Mouse (Mus musculus) macrophage (primary cell): ENCODE measurements around the gene Il27ra. TPM values are rescaled to one million over a fixed set of nuclear protein-coding genes. Genes with fewer than 3 reads are reported as not detected.

ENCODE experiments used
- H3K27ac ChIP-seq: fragments of 350-480 bp; formaldehyde crosslinking; 2 replicates; pipeline ENCODE4 v1.9.0; 2021
- H3K36me3 ChIP-seq: fragments of 350-480 bp; formaldehyde crosslinking; 2 replicates; pipeline ENCODE4 v1.9.0; 2021; ENCODE audit errors: inconsistent target
- H3K4me3 ChIP-seq: fragments of 350-480 bp; formaldehyde crosslinking; 2 replicates; pipeline ENCODE4 v1.9.0; 2021; ENCODE audit errors: inconsistent target
- H3K79me2 ChIP-seq: fragments of 350-480 bp; formaldehyde crosslinking; 2 replicates; pipeline ENCODE4 v1.9.0; 2021; ENCODE audit errors: inconsistent target
- whole genome bisulfite sequencing: methylation state at CpG from one replicate; pipeline ENCODE4 v1.1.7; 2026; ENCODE audit warnings: inconsistent platforms; ENCODE audit not compliant: missing documents; 5-methylcytosine and 5-hydroxymethylcytosine counted together
- polyA plus RNA-seq: library from polyadenylated mRNA; stranded (reverse); fragments of 250-400 nt; gene quantifications from 3 replicates; pipeline ENCODE4 v1.2.4, GENCODE M21; 2018; ENCODE audit warnings: inconsistent platforms

Il27ra gene
- polyA plus RNA-seq, 1 experiment from 2014 or later, result 0.17 TPM

GRCm38 (mm10) chr8:84052746-84053145 is 10.4 kb upstream of the Il27ra start:
- 64% methylated on average over 3 of the region's 3 CpGs for WGBS
- no peaks in the 10 kb centered on the region for H3K79me2 ChIP-seq
- no peak overlapping the region for H3K27ac ChIP-seq
- H3K36me3 ChIP-seq, result no peaks in the 10 kb centered on the region
- no peak overlapping the region for H3K4me3 ChIP-seq

GRCm38 (mm10) chr8:84048171-84048570 is 5.8 kb upstream of the Il27ra start:
- WGBS, result 94% methylated on average over 5 of the region's 5 CpGs

DNA sequence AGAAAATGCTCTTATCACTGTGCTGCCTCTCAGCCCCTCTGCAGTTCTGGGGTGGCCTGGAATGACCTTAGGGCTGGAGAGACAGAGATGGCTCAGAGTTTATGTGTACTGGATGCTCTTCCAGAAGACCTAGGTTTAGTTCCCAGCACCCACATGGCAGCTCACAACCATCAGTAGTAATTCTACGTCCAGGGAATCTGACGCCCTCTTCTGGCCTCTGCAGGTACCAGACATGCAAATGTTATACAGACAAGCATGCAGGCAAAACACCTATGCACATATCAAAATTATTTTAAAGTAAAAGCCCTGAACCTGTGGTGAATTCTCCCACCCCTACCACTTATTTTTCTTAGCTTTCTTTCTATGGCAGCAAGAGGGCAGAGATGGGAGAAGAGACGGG is 4.1 kb upstream of the Il27ra start:
- H3K4me3 ChIP-seq, result no peak overlapping the region
- H3K79me2 ChIP-seq, result no peaks in the 10 kb centered on the region
- no peaks in the 10 kb centered on the region for H3K36me3 ChIP-seq
- no peak overlapping the region for H3K27ac ChIP-seq
- WGBS, result 96% methylated on average over 3 of the region's 3 CpGs

More at GRCm38 (mm10) chr8:84048171-84048570, 5.8 kb upstream of the Il27ra start:
- Histone ChIP-seq H3K27ac (no peak overlapping the region), H3K4me3 (no peak overlapping the region), H3K79me2 (no peaks in the 10 kb centered on the region), H3K36me3 (no peaks in the 10 kb centered on the region)

GRCm38 (mm10) chr8:84044900-84045299 is 2.5 kb upstream of the Il27ra start, which contains the start of gene Rln3:
Gene Rln3 (minus strand): TSS chr8:84045000.
- no peaks in the 10 kb centered on the region for H3K36me3 ChIP-seq
- no peak within 1 kb of the TSS for H3K4me3 ChIP-seq
- no peak within 1 kb of the TSS for H3K27ac ChIP-seq
- H3K79me2 ChIP-seq, result no peaks in the 10 kb centered on the region
- 80% methylated on average over 6 of the region's 9 CpGs for WGBS

GRCm38 (mm10) chr8:84044103-84044502 is 1.7 kb upstream of the Il27ra start:
- Histone ChIP-seq H3K27ac (no peak overlapping the region), H3K36me3 (no peaks in the 10 kb centered on the region), H3K79me2 (no peaks in the 10 kb centered on the region), H3K4me3 (no peak overlapping the region)
- WGBS, result 92% methylated on average over 7 of the region's 7 CpGs

- no peak overlapping the region for H3K4me3 ChIP-seq
- 50% methylated on average over 12 of the region's 12 CpGs for WGBS
- no peak overlapping the region for H3K27ac ChIP-seq
- no peaks in the 10 kb centered on the region for H3K36me3 ChIP-seq
- no peaks in the 10 kb centered on the region for H3K79me2 ChIP-seq
These were observed 556 bp upstream of the Il27ra start for GRCm38 (mm10) chr8:84042948-84043342.

- Histone ChIP-seq H3K4me3 (no peak overlapping the region), H3K27ac (no peak overlapping the region), H3K36me3 (no peaks in the 10 kb centered on the region), H3K79me2 (no peaks in the 10 kb centered on the region)
- 13% methylated on average over 5 of the region's 5 CpGs for WGBS
These were observed 3.3 kb downstream of the Il27ra start for GRCm38 (mm10) chr8:84039050-84039449.

GRCm38 (mm10) chr8:84038015-84038414 is 4.4 kb downstream of the Il27ra start:
- Histone ChIP-seq H3K79me2 (no peaks in the 10 kb centered on the region), H3K36me3 (no peaks in the 10 kb centered on the region)
- 96% methylated on average over 4 of the region's 5 CpGs for WGBS

DNA sequence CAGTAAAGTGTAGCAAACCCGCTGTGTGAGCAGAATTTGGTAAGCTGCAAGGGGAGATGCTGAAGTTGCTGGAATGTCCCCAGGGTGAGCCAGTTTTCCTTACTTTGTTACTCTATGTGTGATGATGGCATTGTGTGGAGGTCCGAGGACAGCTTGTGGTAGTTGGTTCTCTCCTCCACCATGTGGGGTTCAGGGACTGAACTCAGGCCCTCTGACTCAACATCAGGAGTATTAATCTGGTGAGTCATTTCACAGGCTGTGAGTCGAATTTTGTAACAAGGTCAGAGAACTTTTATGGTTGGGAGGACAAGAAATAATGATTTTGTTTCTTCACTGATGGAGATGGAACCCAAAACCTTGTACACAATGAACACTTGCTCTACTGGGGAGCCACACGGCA is 9.6 kb downstream of the Il27ra start:
- Histone ChIP-seq H3K27ac (no peak overlapping the region), H3K4me3 (no peak overlapping the region), H3K36me3 (no peaks in the 10 kb centered on the region), H3K79me2 (no peaks in the 10 kb centered on the region)
- 86% methylated on average over 4 of the region's 4 CpGs for WGBS

More at GRCm38 (mm10) chr8:84038015-84038414, 4.4 kb downstream of the Il27ra start:
- H3K4me3 ChIP-seq, result no peak overlapping the region
- no peak overlapping the region for H3K27ac ChIP-seq

DNA sequence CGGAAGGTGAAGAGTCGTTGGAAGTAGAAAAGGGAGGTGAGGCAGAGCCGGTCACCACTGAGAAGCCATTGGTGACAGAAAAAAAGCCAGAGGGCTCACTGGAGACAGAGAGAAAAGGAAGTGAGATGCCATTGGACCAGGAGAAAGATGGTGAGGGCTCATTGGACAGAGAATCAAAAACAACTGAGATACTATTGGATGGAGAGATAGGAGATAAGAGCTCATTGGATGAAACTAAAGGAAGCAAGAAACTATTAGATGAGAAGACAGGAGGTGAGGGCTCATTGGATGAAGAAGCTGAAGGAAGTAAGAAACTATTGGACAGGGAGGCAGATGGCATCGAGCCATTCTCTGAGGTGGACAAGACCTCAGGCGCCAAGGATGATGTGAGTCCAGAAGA is 13.1 kb downstream of the Il27ra start:
- no peaks in the 10 kb centered on the region for H3K79me2 ChIP-seq
- no peak overlapping the region for H3K4me3 ChIP-seq
- no peak overlapping the region for H3K27ac ChIP-seq
- H3K36me3 ChIP-seq, result no peaks in the 10 kb centered on the region
- WGBS, result 87% methylated on average over 5 of the region's 5 CpGs

GRCm38 (mm10) chr8:84027449-84027848 is 14.9 kb downstream of the Il27ra start:
- Histone ChIP-seq H3K27ac (no peak overlapping the region), H3K36me3 (no peaks in the 10 kb centered on the region), H3K79me2 (no peaks in the 10 kb centered on the region), H3K4me3 (no peak overlapping the region)
- 11% methylated on average over 10 of the region's 10 CpGs for WGBS

- WGBS, result 4% methylated on average over 41 of the region's 41 CpGs
- Histone ChIP-seq H3K36me3 (no peaks in the 10 kb centered on the region), H3K4me3 (no peak overlapping the region), H3K79me2 (no peaks in the 10 kb centered on the region), H3K27ac (no peak overlapping the region)
These were observed 16.5 kb downstream of the Il27ra start for GRCm38 (mm10) chr8:84025863-84026262.

GRCm38 (mm10) chr8:84024171-84024570 is 18.2 kb downstream of the Il27ra start:
- WGBS, result 27% methylated on average over 10 of the region's 10 CpGs
- Histone ChIP-seq H3K27ac (no peak overlapping the region), H3K36me3 (no peaks in the 10 kb centered on the region), H3K79me2 (no peaks in the 10 kb centered on the region), H3K4me3 (no peak overlapping the region)

- Histone ChIP-seq H3K27ac (no peak overlapping the region), H3K79me2 (no peaks in the 10 kb centered on the region), H3K36me3 (no peaks in the 10 kb centered on the region), H3K4me3 (no peak overlapping the region)
- WGBS, result 86% methylated on average over 1 of the region's 1 CpGs
These were observed 18.8 kb downstream of the Il27ra start for GRCm38 (mm10) chr8:84023631-84024030.

GRCm38 (mm10) chr8:84023085-84023484 is 19.3 kb downstream of the Il27ra start:
- whole genome bisulfite sequencing, result 19% methylated on average over 5 of the region's 5 CpGs
- no peaks in the 10 kb centered on the region for H3K79me2 ChIP-seq

GRCm38 (mm10) chr8:84021569-84021968 is 20.8 kb downstream of the Il27ra start:
- Histone ChIP-seq H3K79me2 (no peaks in the 10 kb centered on the region), H3K4me3 (no peak overlapping the region), H3K27ac (no peak overlapping the region), H3K36me3 (no peaks in the 10 kb centered on the region)
- 72% methylated on average over 9 of the region's 12 CpGs for WGBS

More at GRCm38 (mm10) chr8:84023085-84023484, 19.3 kb downstream of the Il27ra start:
- Histone ChIP-seq H3K27ac (no peak overlapping the region), H3K36me3 (no peaks in the 10 kb centered on the region), H3K4me3 (no peak overlapping the region)
